Mouse (Mus musculus) T-cell, adult 2 months (primary cell): ENCODE results near the gene Sh2b2.

ENCODE experiments used
- DNase-seq: peaks from one replicate; pipeline ENCODE4 v3.0.0; 2022; ENCODE audit warnings: low spot score

Sh2b2 gene

DNA sequence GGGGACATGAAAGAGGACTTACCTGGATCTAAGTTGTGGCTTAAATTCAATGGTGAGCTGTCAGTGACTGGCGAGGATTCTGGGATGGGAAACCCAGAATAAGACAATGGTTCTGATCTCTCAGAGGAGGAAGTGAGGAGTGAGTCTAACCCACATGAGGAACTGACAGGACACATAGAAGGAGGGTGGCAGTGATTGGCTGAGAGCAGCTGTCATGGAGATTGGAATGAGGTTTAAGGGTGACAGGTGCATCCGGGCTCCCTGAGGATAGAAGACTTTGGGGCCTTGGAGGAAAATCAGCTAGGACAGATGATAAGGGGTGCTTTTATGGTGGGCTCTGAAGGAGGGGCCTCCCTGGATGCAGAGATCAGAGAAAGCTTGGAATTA lies at the start of gene Sh2b2:
TSS of gene Sh2b2 (minus strand) at position 105 of the 387 bp plus-strand sequence.
- DNase-seq, result no peak

DNA sequence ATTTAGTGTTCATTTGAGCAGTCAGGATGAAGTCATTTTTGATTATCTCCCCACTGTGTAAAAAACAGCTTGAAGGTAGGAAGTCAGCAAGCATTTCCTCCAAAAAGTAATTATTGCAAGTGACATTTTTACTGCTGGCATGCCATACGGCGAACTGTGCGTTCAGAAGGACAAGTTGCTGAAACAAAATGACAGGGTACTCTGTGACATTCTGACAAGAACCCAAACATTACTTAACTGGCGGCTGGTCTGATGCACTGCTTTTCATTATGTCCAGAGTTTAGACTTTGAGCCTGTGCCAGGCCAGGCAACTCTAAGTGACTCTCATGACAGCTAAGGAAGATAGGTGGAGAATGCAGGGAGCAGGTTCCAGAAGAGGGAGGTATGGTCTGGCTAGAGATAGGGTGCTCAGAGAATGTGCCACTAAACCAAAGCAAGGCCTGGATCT lies 46.6 kb upstream of the Sh2b2 start:
- no peak for DNase-seq

DNA sequence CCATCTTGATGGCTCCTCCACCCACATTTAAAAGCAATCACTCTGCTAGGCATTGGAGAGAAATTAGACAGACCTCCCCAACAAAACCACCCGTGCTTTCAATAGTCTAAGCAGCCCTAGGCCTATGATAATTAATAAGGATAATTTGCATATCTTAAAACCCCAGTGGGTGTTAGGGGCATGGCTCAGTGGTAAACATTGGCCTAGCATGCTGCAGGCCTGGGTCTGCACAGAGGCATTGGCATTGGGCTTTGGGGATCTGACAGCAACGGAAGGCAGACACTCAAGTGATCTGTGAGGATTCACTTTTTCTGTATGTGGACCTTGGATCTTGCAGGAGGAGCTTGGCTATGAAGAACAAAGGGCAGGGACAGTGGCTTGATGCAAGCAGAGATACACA lies 46.0 kb upstream of the Sh2b2 start:
- DNase-seq, result no peak

DNA sequence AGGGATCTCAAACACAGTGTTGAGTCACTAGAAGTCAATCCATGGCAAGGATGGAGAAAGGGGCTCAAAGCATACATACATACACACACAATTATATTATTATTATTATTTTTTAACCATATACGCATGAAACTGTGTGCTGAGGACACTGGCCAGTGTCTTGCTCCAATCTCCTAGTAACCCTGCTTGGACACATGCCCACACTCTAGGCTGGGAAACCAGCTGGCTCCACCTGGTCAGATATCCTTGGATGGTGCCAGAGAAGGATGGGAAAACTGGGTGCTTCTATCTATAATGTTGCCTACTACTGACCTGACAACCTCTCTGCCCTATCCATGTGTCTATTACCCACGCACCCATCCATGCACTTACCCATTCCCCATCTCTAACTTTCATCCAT lies 45.2 kb upstream of the Sh2b2 start:
- DNase-seq, result no peak

DNA sequence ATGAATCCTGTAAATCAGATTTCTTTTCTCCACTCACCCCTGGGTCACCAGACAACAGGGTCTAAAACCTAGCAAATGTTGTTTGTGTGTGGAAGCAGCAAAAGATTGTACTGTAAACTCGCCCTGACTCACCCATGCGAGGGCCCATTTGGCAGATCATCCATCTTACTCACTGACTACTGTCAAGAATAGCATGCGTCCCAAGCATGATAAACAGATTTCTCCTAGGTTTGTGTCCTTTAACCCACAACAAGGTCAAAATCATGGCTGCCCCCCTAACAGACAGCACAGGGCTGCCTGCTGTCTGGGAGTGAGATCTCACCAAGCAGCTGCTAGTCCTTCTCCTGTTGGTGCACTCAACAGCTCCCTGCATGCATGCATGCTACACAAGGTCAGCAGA lies 43.4 kb upstream of the Sh2b2 start:
- DNase-seq, result no peak

DNA sequence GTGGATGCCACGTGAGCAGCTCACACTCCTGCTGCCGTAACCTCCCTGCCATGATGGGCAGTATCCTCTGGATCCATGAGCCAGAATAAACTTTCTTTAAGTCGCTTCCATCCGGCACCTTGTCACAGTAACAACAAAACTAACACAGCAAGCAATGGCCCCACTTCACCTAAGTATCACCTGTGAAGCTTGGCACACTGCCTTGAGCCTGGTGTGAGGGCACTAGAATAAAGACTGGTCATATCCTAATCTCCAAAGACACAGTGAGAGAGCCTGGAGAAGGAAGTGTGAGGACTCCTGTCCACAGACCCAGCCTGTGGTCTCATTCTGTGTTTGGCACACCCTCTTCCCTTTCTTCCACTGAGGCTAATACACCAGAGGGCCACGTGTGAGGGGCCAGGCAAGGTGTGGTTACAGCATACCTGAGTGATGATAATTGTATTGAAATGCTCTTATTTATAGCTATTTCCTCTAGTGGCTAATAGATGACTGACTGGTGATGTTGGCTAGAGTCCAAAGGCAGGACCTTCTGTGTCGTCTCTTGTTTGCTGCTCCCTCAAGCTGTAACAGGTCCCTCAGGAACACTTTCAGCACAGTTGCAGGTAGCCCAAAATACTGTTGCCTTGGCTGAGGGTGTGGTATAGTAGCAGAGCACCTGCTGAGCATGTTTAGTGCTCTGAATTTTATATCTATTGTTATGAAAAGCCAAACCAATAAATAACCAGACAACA lies 42.2 kb upstream of the Sh2b2 start:
- no peak for DNase-seq

DNA sequence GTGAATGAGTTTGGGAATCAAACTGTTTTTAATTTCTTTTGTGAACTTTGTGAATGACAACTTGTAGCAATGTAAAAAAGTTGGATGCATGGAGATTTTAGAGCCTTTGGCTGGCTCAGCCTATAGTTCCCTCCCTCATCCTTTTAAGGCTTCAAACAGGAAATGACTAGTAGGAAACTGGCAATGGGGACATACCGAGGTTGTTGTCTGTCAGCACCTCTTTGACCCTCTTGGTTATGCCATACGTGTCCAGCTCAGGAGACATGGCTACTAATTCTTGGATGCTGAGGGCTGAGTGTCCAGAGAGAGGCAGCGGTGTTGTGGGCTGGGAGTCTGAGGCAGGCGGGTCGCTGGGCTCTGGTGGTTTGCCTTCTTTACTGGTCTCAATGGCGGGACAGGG lies 40.2 kb upstream of the Sh2b2 start:
- DNase-seq, result no peak

DNA sequence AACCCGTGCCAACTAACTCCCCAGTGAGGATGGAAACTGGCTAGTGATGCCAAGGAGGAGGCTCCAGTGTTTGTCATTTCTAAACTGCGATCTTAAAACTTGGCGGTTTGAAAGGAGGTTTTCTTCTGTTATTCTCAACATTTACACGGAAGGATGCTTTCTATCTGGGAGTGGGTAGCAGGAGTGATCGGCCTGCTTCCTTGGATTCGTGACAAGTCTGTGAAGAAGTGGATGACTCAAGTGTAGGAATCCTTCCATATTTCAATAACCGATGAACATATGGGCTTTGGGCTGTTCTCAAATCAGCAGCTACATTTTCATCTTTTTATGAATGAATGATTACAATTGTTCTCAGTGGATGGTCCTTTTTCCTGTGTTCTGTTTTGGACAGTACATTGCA lies 38.8 kb upstream of the Sh2b2 start:
- no peak for DNase-seq

DNA sequence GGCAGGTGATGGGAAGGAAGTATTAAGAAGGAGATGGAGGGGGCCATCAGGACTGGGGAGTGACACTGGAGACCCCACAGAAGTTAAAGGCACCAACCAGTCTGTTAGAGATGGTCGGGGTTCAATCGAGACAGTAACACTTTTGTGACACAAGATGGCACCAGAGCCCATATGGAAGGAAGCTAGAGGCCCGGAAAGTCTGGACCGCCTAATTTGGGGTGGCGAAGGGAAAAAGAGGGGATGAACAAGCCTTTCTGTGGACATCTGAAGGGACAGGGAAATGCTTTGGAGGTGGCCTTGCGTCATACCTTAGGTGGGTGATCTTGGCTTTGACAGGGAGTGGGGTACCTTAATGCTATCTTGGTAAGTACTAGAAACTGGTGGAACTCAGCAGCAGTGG lies 35.0 kb upstream of the Sh2b2 start:
- no peak for DNase-seq

DNA sequence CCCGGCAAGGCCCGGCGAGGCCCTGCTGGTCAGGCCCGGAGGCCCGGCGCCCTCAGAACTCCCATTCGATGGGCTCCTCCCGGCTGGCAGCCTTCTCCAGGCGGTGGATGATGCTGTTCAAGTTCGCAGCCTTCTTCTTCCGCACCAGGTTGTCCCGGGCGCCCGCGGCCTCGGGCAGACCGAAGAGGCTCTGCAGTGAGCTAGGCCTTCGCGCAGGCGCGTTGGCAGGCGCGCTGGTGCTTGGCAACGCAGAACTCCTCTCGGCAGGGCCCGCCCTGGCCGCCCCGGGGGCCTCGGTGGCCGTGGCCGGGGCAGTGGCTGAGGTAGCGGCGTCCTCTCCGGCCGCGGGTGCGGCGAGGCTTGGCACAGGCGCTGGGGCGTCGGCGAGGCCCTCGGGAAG lies 28.4 kb upstream of the Sh2b2 start:
- DNase-seq, result no peak

DNA sequence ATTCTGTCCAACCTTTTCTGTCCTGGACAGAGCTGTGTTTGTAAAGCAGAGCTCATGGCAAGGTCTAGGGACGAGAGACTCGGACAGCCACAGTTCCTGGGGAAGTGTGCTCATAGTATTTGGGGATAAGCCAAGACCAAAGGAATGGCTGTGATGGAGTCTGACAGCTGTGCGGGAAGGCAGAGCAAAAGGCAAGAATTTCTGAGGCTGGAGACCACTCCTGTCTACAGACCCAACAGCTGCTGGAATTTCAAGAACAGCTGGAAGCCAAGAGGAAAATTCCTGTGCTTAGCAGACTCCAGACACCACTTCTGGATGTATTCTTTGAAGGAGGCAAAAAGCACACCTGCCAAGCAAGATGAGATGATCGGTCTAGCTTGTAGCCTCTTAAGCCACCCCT lies 23.6 kb upstream of the Sh2b2 start:
- no peak for DNase-seq

DNA sequence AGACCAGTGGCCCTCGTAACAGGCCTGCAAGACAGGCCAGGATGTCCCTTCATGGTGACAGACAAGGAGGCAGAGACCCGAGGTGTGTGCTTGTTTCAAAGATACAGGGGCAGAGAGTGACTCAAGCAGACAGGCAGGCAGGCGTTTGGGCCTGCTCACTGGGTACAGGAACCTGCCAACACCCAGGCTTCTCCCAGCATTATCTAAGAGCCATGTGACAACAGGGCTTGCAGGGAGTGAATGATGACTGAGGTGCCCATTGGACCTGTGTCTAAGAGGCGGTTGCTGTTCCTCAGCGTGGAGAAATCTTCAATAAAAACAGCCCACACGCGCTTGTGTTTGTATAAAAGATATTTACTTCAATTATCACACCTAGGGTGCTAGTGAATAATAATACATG lies 19.7 kb upstream of the Sh2b2 start:
- no peak for DNase-seq

DNA sequence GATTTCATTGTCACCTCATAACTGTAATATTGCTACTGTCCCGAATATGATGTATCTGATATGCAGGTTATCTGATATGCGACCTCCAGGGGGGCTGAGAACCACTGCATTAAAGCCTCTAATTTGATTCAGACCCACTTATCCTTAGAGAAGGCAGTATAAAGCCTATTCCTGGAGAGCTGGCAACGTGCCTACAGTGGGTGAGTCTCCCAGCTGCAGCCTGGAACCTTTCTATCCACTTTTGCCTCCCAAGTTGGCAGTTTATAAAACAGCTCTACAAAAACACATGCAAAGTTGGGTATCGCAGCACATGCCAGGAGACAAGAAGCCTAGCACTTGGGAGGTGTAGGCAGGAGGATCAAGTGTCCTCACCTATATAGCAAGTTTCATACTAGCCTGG lies 17.0 kb upstream of the Sh2b2 start:
- no peak for DNase-seq

DNA sequence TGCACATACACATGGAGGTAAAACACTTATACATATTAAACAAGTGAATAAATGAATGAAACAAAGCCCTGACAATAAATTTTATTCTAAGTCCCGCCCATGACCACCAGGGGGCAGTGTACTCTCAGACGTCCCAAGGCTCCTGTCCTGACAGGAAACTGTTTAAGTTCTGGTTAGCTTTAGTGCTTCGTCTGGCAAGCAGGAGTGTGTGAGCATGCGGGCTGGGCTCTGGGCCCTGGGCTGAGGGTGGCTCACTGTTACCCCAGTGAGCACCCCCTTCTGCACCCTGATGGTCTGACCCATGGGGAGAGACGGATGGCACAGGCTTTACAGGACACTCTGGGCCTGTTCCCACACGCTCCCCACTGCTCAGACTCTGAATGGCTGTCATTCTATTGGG lies 12.6 kb upstream of the Sh2b2 start:
- peak; percentile 65 for DNase-seq

DNA sequence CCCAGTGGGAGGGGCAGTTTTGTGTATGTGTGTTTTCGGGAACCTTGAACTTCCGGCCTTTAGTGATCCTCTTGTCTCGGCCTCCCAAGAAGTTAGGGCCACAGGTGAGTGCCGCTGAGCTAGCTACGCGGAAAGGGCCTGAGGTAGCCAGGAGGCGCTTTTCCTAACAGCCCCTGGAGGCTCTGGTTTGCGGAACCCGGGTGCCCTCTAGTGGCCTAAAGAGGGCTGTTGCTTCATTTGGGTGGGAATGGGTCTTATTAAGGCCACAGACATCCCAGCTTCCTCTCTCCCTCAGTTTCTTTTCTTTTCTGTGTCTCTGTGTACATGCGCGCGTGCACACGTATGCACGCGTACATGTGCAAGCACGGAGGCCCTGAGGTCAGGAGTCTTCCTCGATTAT lies 6.5 kb upstream of the Sh2b2 start:
- DNase-seq, result peak; percentile 58

DNA sequence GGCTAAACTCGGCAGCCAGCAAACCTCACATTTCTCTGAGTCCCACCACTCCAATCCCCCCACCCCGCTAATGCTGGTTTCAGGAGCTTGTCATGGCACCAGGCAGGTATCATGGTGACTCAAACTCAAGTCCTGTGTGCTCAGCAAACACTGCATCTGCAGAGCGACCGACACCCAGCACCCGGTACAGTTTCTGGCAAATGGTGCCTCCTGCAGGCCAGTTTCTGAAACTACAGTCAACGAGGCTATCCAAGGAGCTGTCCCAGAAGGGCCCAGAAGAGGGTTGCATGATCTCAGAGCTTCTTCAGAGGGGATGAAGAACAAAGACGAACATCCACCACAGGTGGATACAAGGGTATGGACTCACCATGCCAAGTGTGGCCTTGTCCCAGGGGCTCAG lies 4.6 kb upstream of the Sh2b2 start:
- peak; percentile 14 for DNase-seq

DNA sequence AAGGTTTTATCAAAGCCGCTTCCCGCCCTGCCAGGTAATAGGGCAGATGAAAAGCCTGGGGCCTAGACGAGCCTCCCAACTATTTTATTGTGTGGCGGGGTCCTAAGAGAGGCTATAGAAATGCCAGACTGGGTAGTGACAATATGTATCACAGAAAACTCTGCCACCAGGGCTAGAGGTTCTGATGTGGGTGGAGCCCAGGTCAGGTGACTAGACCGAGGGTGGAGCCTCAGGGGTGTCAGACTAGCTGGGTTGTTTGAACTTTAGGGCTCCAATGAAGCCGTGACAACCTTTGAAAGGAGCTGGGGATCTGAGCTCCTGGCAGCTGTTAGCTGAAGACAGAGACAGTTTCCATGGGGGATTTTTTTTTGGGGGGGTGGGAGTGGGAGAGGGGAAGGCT lies 2.1 kb upstream of the Sh2b2 start:
- no peak for DNase-seq

DNA sequence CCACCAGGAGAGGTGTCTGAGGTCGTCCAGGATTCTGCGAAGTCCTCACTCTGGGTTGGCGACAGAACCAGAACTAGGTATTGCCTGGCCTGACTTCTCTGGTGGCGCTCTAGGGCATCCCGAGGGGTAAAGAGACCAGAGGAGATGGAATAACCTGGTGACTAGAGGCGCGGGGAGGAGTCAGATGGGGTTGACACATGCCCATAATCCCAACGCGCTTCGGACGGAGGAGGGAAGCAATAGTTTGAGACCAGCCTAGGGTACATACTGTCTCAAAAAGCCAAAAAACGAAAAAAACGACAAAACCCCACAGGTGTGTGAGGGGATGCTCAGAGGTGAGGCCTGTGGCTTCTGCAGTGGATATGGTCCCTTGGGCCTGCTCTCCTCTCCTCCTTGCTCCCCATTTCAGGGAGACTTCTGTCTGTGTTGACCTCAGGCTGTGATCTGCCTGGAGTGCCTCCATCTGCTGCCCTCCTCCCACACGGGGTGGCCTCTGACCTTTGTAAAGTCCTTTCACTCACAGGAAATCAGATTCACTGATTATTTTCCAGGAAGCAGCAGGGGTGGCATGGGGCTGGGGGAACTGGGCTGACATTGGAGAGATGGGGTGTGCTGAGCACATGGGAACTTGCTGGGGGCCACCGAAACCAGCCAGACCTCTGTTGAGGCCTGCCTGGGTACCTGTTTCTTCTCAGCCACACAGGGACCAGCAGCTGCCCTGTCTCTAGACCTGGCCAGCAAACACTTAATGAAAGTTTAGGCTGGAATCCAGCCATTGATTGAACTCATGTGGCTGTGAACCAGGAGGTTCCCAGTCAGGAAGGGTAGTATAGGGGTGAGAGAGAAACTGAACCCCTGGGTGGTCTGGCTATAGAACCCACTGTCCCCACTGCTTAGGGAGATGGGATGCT lies 560 bp downstream of the Sh2b2 start:
- DNase-seq, result no peak

DNA sequence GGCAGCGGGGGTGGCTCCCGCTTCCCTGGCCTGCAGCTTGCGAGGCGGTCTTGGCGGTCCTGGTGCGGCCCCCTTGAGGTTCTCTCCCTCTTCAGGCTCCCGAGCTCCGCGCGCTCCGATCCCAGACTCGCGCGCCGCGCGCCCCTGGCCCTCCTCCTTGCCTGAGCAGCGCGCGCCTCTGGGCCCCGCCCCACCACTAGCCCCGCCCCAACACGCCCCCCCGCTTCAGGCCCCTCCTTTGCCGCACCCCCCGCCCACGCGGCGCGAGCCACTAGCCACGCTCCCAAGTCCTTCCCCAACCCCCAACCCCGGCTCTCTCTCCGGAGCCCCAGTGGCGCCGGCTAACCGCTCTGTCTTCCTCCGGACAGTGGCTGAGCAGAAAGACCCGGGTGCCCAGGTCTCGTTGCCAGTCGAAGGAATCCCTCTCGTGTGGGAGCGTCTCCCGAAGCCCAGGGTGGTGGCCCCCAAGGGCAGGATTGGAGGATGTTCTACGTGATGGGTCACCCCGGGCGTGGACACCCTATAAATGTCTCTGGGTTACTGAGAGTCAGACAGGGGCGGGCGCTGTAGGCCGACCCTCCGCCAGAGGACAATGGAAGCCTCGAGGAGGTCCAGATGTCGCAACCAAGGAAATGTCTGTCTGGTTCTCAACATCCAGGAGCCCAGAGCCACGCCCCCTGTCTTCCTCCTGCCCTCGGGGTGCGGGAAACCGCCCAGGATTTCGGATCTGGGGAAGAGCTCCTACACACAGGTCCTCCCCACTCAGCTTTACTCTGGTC lies 1.4 kb downstream of the Sh2b2 start:
- DNase-seq, result peak; percentile 34

DNA sequence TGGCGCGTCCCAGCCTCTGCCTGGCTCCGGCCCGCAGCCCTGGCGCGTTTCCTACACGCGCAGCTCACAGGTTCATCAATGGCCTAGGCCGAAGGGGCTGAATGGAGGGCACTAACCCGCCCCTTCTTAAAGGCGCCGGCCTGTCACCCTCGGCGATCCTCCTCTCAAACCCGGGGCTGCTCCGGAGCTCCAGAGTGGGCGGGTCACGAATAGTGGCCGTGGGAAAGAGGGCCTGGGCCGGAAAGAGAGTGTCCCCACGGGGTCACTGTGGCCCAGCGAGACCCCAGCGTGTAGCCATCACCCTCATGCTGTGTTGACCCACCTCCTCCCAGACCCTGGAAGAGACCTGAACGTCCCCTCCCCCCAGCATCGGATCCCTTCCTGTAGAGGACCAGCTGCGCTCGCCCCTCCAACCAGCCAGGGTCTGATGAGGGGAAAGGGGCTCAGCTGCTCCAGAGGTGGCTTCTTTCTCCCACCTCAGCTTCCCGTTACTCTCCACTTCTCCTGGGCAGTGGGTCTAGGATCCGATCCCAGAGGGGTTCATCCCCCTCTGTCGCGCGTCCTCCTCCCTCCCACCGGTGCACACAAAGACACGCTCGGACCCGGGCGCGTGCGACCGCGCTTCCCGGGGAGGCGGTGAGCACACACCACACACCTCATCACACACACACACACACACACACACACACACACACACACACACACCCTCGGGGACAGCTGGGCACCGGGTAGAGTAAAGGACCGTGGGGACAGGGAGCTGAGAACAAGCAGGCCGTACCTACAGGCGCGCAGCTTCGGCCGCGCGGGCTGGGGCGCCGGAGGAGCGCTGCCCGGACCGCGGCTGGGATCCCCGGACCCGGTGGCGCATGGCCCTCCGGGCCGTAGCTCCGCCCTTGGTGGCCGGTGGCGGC lies 2.2 kb downstream of the Sh2b2 start:
- no peak for DNase-seq

DNA sequence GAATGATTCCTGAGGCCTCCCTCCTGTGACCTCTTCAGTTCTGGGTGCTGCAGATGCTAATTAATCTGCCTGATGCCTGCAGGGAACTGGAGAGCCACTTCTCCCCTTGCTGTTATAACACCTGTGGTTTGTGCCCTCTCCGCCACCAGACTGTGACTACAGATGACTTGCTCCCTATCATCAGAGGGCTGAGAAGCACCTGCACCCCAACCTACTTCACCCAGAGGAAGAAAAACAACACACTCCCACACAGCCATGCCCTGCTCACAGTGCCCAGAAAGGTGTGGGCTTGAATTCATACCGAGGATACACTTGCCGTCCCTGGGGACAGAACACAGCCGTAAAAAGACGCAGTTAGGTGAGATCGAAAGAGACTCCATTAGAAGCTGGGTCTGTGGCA lies 5.2 kb downstream of the Sh2b2 start:
- DNase-seq, result no peak

DNA sequence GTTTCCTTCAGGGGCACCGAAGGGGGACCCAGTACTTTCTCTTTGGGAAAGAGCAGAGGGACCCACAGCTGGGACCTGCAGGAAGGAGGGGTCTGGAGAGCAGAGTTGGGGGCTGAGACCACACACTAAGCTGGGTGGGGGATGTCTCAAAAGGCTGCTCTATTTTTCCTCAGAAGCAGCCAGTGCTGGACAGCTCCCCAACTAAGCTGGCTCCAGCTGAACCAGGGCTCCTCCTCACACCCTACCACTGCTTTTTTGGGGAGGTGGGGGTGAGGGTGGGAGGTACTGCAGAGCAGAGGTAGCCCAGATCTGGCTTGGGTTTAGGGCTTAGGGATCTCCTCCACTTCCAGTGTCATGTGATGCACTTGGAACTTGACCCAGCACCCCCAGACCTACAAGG lies 6.0 kb downstream of the Sh2b2 start:
- no peak for DNase-seq
